Mouse (Mus musculus): ENCODE measurements at regions not wholly inside any gene's neighbourhood (a gene's known extent, or its start where the extent isn't known, plus 50 kb on each side); places are given as distances from the start of the nearest gene placed in this dataset.

GRCm38 (mm10) chr6:16581801-16582200 is 316.4 kb downstream of the Tfec start:
- no peak for TF ChIP-seq CTCF (IDR thresholded peaks at IDR 0.05; ENCODE audit: borderline replicate concordance, insufficient read depth, low read depth, low read length)
- no peak for TF ChIP-seq POLR2A (IDR thresholded peaks at IDR 0.05; ENCODE audit: borderline replicate concordance, insufficient read depth, low read length)
